Mouse (Mus musculus): ENCODE data around the gene Agpat4. TPM values are rescaled to one million over a fixed set of nuclear protein-coding genes. Genes with fewer than 3 reads are reported as not detected.

The Agpat4 gene
- total RNA-seq, 4 experiments from 2014 or later = 53.1 to 56.3 (median 54.5) TPM

- DNase-seq (ENCODE audit: low spot score in 2 of 2) = no peak
Observed at GRCm38 (mm10) chr17:12225227-12225626, 106.7 kb downstream of the Agpat4 start.

- DNase-seq (ENCODE audit: low spot score in 2 of 2) = no peak
Observed at GRCm38 (mm10) chr17:12226551-12226950, 108.0 kb downstream of the Agpat4 start.

GRCm38 (mm10) chr17:12228001-12228400, 109.5 kb downstream of the Agpat4 start:
- no peak for DNase-seq (ENCODE audit: low spot score in 2 of 2)

- DNase-seq (ENCODE audit: low spot score in 2 of 2) = no peak
Observed at GRCm38 (mm10) chr17:12228471-12228870, 110.0 kb downstream of the Agpat4 start.

- no peak for DNase-seq (ENCODE audit: low spot score in 2 of 2)
Observed at GRCm38 (mm10) chr17:12229756-12230155, 111.3 kb downstream of the Agpat4 start.

- no peak for DNase-seq (ENCODE audit: low spot score in 2 of 2)
Observed at GRCm38 (mm10) chr17:12230167-12230566, 111.7 kb downstream of the Agpat4 start.

GRCm38 (mm10) chr17:12231087-12231486, 112.6 kb downstream of the Agpat4 start:
- DNase-seq (ENCODE audit: low spot score in 2 of 2) = no peak

GRCm38 (mm10) chr17:12232724-12233123, 114.2 kb downstream of the Agpat4 start:
- DNase-seq (ENCODE audit: low spot score in 2 of 2) = no peak

- DNase-seq (ENCODE audit: low spot score in 2 of 2) = no peak
Observed at GRCm38 (mm10) chr17:12240701-12241100, 122.2 kb downstream of the Agpat4 start.

GRCm38 (mm10) chr17:12249783-12250504, 131.4 kb downstream of the Agpat4 start:
- no peak for DNase-seq (ENCODE audit: low spot score in 2 of 2)

- DNase-seq (ENCODE audit: low spot score in 2 of 2) = no peak
Observed at GRCm38 (mm10) chr17:12250581-12250980, 132.1 kb downstream of the Agpat4 start.

GRCm38 (mm10) chr17:12256142-12256541, 137.6 kb downstream of the Agpat4 start:
- no peak for DNase-seq (ENCODE audit: low spot score in 2 of 2)

GRCm38 (mm10) chr17:12258517-12258916, 140.0 kb downstream of the Agpat4 start:
- DNase-seq (ENCODE audit: low spot score in 2 of 2) = no peak

- no peak for DNase-seq (ENCODE audit: low spot score in 2 of 2)
Observed at GRCm38 (mm10) chr17:12259957-12260356, 141.5 kb downstream of the Agpat4 start.

- no peak for DNase-seq (ENCODE audit: low spot score in 2 of 2)
Observed at GRCm38 (mm10) chr17:12261376-12261775, 142.9 kb downstream of the Agpat4 start.

GRCm38 (mm10) chr17:12261887-12262286, 143.4 kb downstream of the Agpat4 start:
- DNase-seq (ENCODE audit: low spot score in 2 of 2) = no peak

GRCm38 (mm10) chr17:12262851-12263250, 144.3 kb downstream of the Agpat4 start:
- no peak for DNase-seq (ENCODE audit: low spot score in 2 of 2)

GRCm38 (mm10) chr17:12263787-12264186, 145.3 kb downstream of the Agpat4 start:
- DNase-seq (ENCODE audit: low spot score in 2 of 2) = no peak

GRCm38 (mm10) chr17:12264293-12264692, 145.8 kb downstream of the Agpat4 start:
- no peak for DNase-seq (ENCODE audit: low spot score in 2 of 2)

- DNase-seq (ENCODE audit: low spot score in 2 of 2) = peak; percentile 32 to 55
Observed at GRCm38 (mm10) chr17:12265969-12266925, 147.7 kb downstream of the Agpat4 start.

GRCm38 (mm10) chr17:12268091-12268490, 149.6 kb downstream of the Agpat4 start:
- no peak for DNase-seq (ENCODE audit: low spot score in 2 of 2)

GRCm38 (mm10) chr17:12268538-12268937, 150.0 kb downstream of the Agpat4 start:
- no peak for DNase-seq (ENCODE audit: low spot score in 2 of 2)
